ENCODE assay signal across 12 mouse cellular contexts in genomic region chr13:116311011-116311410, GRCm38 (mm10). TPM values are rescaled to one million over a fixed set of nuclear protein-coding genes. Genes with fewer than 3 reads are reported as not detected.
DNase-seq lines count a peak whose midpoint lies in the region; ATAC-seq lines count a peak whose summit lies in the region.
"Had no signal": no experiment of that assay in that cellular context is flagged by ENCODE, and none has a peak within 500 bp of the region (broad histone marks: within the 10 kb centered on the region; RNA-seq: fewer than 3 reads in every experiment).

No protein-coding gene starts in this region.

- no peaks in the 10 kb centered on the region for H3K9me3 ChIP-seq in hindbrain, embryonic 10.5 days
- peaks cover 5% of the 10 kb centered on the region for H3K9me3 ChIP-seq in hindbrain, embryonic 16.5 days (ENCODE audit: control insufficient read depth, low read length)
- H3K9me3 ChIP-seq in embryonic facial prominence, embryonic 12.5 days, result no peaks in the 10 kb centered on the region
- H3K9me3 ChIP-seq in forebrain, embryonic 14.5 days (replicated peaks; ENCODE audit: control insufficient read depth, low read length), result no peaks in the 10 kb centered on the region
- H3K9me3 ChIP-seq in midbrain, embryonic 15.5 days, result no peaks in the 10 kb centered on the region

- 6% methylated on average over 4 of the region's 4 CpGs for WGBS in hindbrain, embryonic 10.5 days
- WGBS in hindbrain, embryonic 16.5 days, result 7% methylated on average over 4 of the region's 4 CpGs
- WGBS in embryonic facial prominence, embryonic 12.5 days, result 3% methylated on average over 4 of the region's 4 CpGs
- 5% methylated on average over 4 of the region's 4 CpGs for WGBS in forebrain, embryonic 14.5 days
- under 1% methylated on average over 4 of the region's 4 CpGs for WGBS in midbrain, embryonic 15.5 days

- peaks cover 16% of the 10 kb centered on the region for H3K4me1 ChIP-seq in hindbrain, embryonic 10.5 days (replicated peaks)
- peaks cover 5% of the 10 kb centered on the region for H3K4me1 ChIP-seq in hindbrain, embryonic 16.5 days (ENCODE audit: control insufficient read depth, insufficient read depth, low read depth, low read length)
- peaks cover 4% of the 10 kb centered on the region; the same call in 1 of the 2 replicates for H3K4me1 ChIP-seq in embryonic facial prominence, embryonic 12.5 days
- no peaks in the 10 kb centered on the region for H3K4me1 ChIP-seq in forebrain, embryonic 14.5 days (ENCODE audit: control insufficient read depth, insufficient read depth, low read length)
- peaks cover 9% of the 10 kb centered on the region for H3K4me1 ChIP-seq in midbrain, embryonic 15.5 days

- no peaks in the 10 kb centered on the region for H3K36me3 ChIP-seq in hindbrain, embryonic 10.5 days
- H3K36me3 ChIP-seq in hindbrain, embryonic 16.5 days (ENCODE audit: control insufficient read depth, insufficient read depth, low read length), result no peaks in the 10 kb centered on the region
- no peaks in the 10 kb centered on the region for H3K36me3 ChIP-seq in embryonic facial prominence, embryonic 12.5 days
- H3K36me3 ChIP-seq in forebrain, embryonic 14.5 days (ENCODE audit: control insufficient read depth, insufficient read depth, low read length), result no peaks in the 10 kb centered on the region
- H3K36me3 ChIP-seq in midbrain, embryonic 15.5 days (replicated peaks), result no peaks in the 10 kb centered on the region

- no peak overlapping the region for H3K4me2 ChIP-seq in hindbrain, embryonic 16.5 days (ENCODE audit: low read length)
- H3K4me2 ChIP-seq in embryonic facial prominence, embryonic 12.5 days (replicated peaks), result peak overlapping the region; percentile 83; the same call in 1 of the 2 replicates
- peak overlapping the region; percentile 96 for H3K4me2 ChIP-seq in forebrain, embryonic 14.5 days (ENCODE audit: low read length)
- no peak overlapping the region for H3K4me2 ChIP-seq in midbrain, embryonic 15.5 days

- peak overlapping the region; percentile 63 for H3K4me3 ChIP-seq in hindbrain, embryonic 10.5 days
- no peak overlapping the region for H3K4me3 ChIP-seq in hindbrain, embryonic 16.5 days (ENCODE audit: low read length)
- H3K4me3 ChIP-seq in embryonic facial prominence, embryonic 12.5 days, result peak overlapping the region; percentile 48; the same call in 1 of the 2 replicates
- peak overlapping the region; percentile 56 for H3K4me3 ChIP-seq in forebrain, embryonic 14.5 days (ENCODE audit: low read depth, low read length)
- 0 out of 2 replicates have a peak overlapping the region, but pooled peaks have one; percentile 43 for H3K4me3 ChIP-seq in midbrain, embryonic 15.5 days

- no peak for ATAC-seq in hindbrain, embryonic 16.5 days
- no peak for ATAC-seq in embryonic facial prominence, embryonic 12.5 days (ENCODE audit: insufficient number of reproducible peaks, insufficient read depth, low FRiP score, low TSS enrichment)
- ATAC-seq in forebrain, embryonic 14.5 days, result no peak
- no peak for ATAC-seq in midbrain, embryonic 15.5 days (replicated peaks)

- DNase-seq in hindbrain, embryonic 10.5 days (ENCODE audit: low spot score), result no peak
- no peak for DNase-seq in forebrain, embryonic 14.5 days (ENCODE audit: low spot score)
- no peak for DNase-seq in lung, postnatal 4 days
- DNase-seq in urinary bladder, adult 18-20 months (ENCODE audit: low spot score in 2 of 2), result no peak
- DNase-seq in yolk sac, embryonic 10.5 days (ENCODE audit: low spot score), result no peak
- DNase-seq: gastrocnemius, postnatal 25 days; heart, postnatal 36 days; lung, postnatal 14 days had no signal

- H3K27me3 ChIP-seq in hindbrain, embryonic 10.5 days (ENCODE audit: insufficient read depth, poor library complexity, severe bottlenecking), result peaks cover 100% of the 10 kb centered on the region
- H3K27me3 ChIP-seq in hindbrain, embryonic 16.5 days (replicated peaks; ENCODE audit: control insufficient read depth, insufficient read depth, low read length), result peaks cover 55% of the 10 kb centered on the region
- H3K27me3 ChIP-seq in embryonic facial prominence, embryonic 12.5 days, result peaks cover 58% of the 10 kb centered on the region
- peaks cover 76% of the 10 kb centered on the region for H3K27me3 ChIP-seq in forebrain, embryonic 14.5 days (replicated peaks; ENCODE audit: control insufficient read depth, insufficient read depth, low read length)
- peaks cover 69% of the 10 kb centered on the region for H3K27me3 ChIP-seq in midbrain, embryonic 15.5 days (replicated peaks)

- no peak overlapping the region for H3K27ac ChIP-seq in hindbrain, embryonic 10.5 days
- H3K27ac ChIP-seq in hindbrain, embryonic 16.5 days (ENCODE audit: low read depth, low read length), result no peak overlapping the region
- no peak overlapping the region for H3K27ac ChIP-seq in embryonic facial prominence, embryonic 12.5 days
- H3K27ac ChIP-seq in forebrain, embryonic 14.5 days (ENCODE audit: low read depth, low read length), result peak overlapping the region; percentile 6; the same call in 1 of the 2 replicates
- H3K27ac ChIP-seq in midbrain, embryonic 15.5 days, result no peak overlapping the region

- no peak overlapping the region for H3K9ac ChIP-seq in hindbrain, embryonic 16.5 days (ENCODE audit: low read depth, low read length)
- no peak overlapping the region for H3K9ac ChIP-seq in embryonic facial prominence, embryonic 12.5 days
- peak overlapping the region; percentile 33; the same call in 1 of the 2 replicates for H3K9ac ChIP-seq in forebrain, embryonic 14.5 days (ENCODE audit: low read length)
- no peak overlapping the region for H3K9ac ChIP-seq in midbrain, embryonic 15.5 days

RNA-seq across cellular contexts. Expression of gene Isl1, which starts 1.5 kb away (rescaled TPM):
- 34.9 and 63.4 TPM in 2 replicates for polyA plus RNA-seq in hindbrain, embryonic 10.5 days (2016; fragmentation: Nextera tagmentation; extraction: Ambion mirVana)
- 14.6 and 29.3 TPM in 2 replicates for polyA plus RNA-seq in hindbrain, embryonic 16.5 days (2015; fragmentation: Nextera tagmentation; extraction: Ambion mirVana)
- polyA plus RNA-seq in embryonic facial prominence, embryonic 12.5 days (2016; fragmentation: Nextera tagmentation; extraction: Ambion mirVana), result 44.8 and 55.6 TPM in 2 replicates
- 81.8 and 86.8 TPM in 2 replicates for polyA plus RNA-seq in forebrain, embryonic 14.5 days (2014; fragmentation: Nextera tagmentation; extraction: Ambion mirVana)
- 30.7 and 33.8 TPM in 2 replicates for polyA plus RNA-seq in midbrain, embryonic 15.5 days (2015; fragmentation: Nextera tagmentation; extraction: Ambion mirVana)
- polyA plus RNA-seq: liver, adult 2 months had no signal

Comparison
In these comparisons a context has a peak if more than half of its experiments do, and no peak if none do; other contexts are left out.
1. H3K4me2 ChIP-seq: peak in embryonic facial prominence, embryonic 12.5 days (single experiment) and forebrain, embryonic 14.5 days (single experiment); none in hindbrain, embryonic 16.5 days (single experiment) and midbrain, embryonic 15.5 days (single experiment).